Comparison of ENCODE assay signal across 26 mouse cellular contexts in genomic region chr2:117190915-117191314, GRCm38 (mm10). TPM values are rescaled to one million over a fixed set of nuclear protein-coding genes. Genes with fewer than 3 reads are reported as not detected.
DNase-seq lines count a peak whose midpoint lies in the region; ATAC-seq and TF ChIP-seq lines count a peak whose summit lies in the region.
"Had no signal": no experiment of that assay in that cellular context is flagged by ENCODE, and none has a peak within 500 bp of the region (broad histone marks: within the 10 kb centered on the region; RNA-seq: fewer than 3 reads in every experiment).

No protein-coding gene starts in this region.

- no peak for TF ChIP-seq POLR2A in heart, adult 2 months (IDR thresholded peaks at IDR 0.05; ENCODE audit: insufficient read depth, low read depth, low read length)

- H3K79me2 ChIP-seq in heart, adult 2 months (replicated peaks; ENCODE audit: control insufficient read depth, insufficient read depth, low read length), result no peaks in the 10 kb centered on the region

- no peaks in the 10 kb centered on the region for H3K9me3 ChIP-seq in embryonic facial prominence, embryonic 13.5 days
- no peaks in the 10 kb centered on the region for H3K9me3 ChIP-seq in embryonic facial prominence, embryonic 10.5 days
- no peaks in the 10 kb centered on the region for H3K9me3 ChIP-seq in limb, embryonic 15.5 days
- H3K9me3 ChIP-seq: embryonic facial prominence, embryonic 15.5 days; forebrain, embryonic 10.5 days; forebrain, embryonic 15.5 days; G1E; heart, embryonic 12.5 days; hindbrain, embryonic 10.5 days had no signal

- intact Hi-C loops in heart, adult 2 months (cut with DNase I), result no loop called here

- no peak for DNase-seq in embryonic facial prominence, embryonic 10.5 days (ENCODE audit: low spot score)
- peak; percentile 30 for DNase-seq in heart, adult 11 months
- DNase-seq in heart, adult 2 months, result no peak
- peak; percentile 43 for DNase-seq in brain, adult 2 months (ENCODE audit: low read depth, low spot score)
- DNase-seq in cerebellum, adult 8-10 months, result no peak
- DNase-seq in urinary bladder, postnatal 10 days (ENCODE audit: low spot score), result no peak
- DNase-seq: adrenal gland, adult 2 months; adrenal gland, postnatal 36 days; B cell, adult 2 months; cerebellum, adult 11 months; cerebellum, adult 9-10 months; cerebellum, postnatal 25 days; gastrocnemius, postnatal 36 days had no signal

- no peaks in the 10 kb centered on the region for H3K27me3 ChIP-seq in embryonic facial prominence, embryonic 13.5 days
- H3K27me3 ChIP-seq in embryonic facial prominence, embryonic 10.5 days (replicated peaks; ENCODE audit: low read depth, poor library complexity, severe bottlenecking), result no peaks in the 10 kb centered on the region
- no peaks in the 10 kb centered on the region for H3K27me3 ChIP-seq in heart, adult 2 months (ENCODE audit: control insufficient read depth, insufficient read depth, low read length)
- no peaks in the 10 kb centered on the region for H3K27me3 ChIP-seq in limb, embryonic 15.5 days
- H3K27me3 ChIP-seq: embryonic facial prominence, embryonic 15.5 days; forebrain, embryonic 15.5 days; heart, embryonic 12.5 days had no signal

- H3K4me1 ChIP-seq in embryonic facial prominence, embryonic 13.5 days, result peaks cover 6% of the 10 kb centered on the region; the same call in 1 of the 2 replicates
- peaks cover 10% of the 10 kb centered on the region for H3K4me1 ChIP-seq in embryonic facial prominence, embryonic 10.5 days
- peaks cover 2% of the 10 kb centered on the region for H3K4me1 ChIP-seq in heart, adult 2 months (ENCODE audit: control insufficient read depth, insufficient read depth, low read length)
- H3K4me1 ChIP-seq in limb, embryonic 15.5 days, result peaks cover 11% of the 10 kb centered on the region
- H3K4me1 ChIP-seq: embryonic facial prominence, embryonic 15.5 days; forebrain, embryonic 15.5 days had no signal

- no peak overlapping the region for H3K9ac ChIP-seq in embryonic facial prominence, embryonic 13.5 days
- H3K9ac ChIP-seq in heart, adult 2 months (ENCODE audit: low read depth, low read length), result no peak overlapping the region
- no peak overlapping the region for H3K9ac ChIP-seq in limb, embryonic 15.5 days
- H3K9ac ChIP-seq: embryonic facial prominence, embryonic 15.5 days; forebrain, embryonic 15.5 days; heart, embryonic 12.5 days; hindbrain, embryonic 14.5 days had no signal

- TF ChIP-seq EP300 in heart, adult 2 months (IDR thresholded peaks at IDR 0.05; ENCODE audit: insufficient read depth, low read depth, low read length), result no peak

- no peak for ATAC-seq in embryonic facial prominence, embryonic 13.5 days (ENCODE audit: insufficient number of reproducible peaks, insufficient read depth, low FRiP score, low TSS enrichment, low read depth)
- peak; percentile 70; the same call in 1 of the 2 replicates for ATAC-seq in limb, embryonic 15.5 days (ENCODE audit: insufficient number of reproducible peaks, low FRiP score, low TSS enrichment, low read depth)
- ATAC-seq: activated CD4-positive, CD25-positive, alpha-beta regulatory T cell, adult 4 months; CD4-positive, CD25-positive, alpha-beta regulatory T cell, adult 4 months; forebrain, embryonic 15.5 days; intestine, embryonic 16.5 days had no signal

- TF ChIP-seq CTCF in heart, adult 2 months (IDR thresholded peaks at IDR 0.05), result no peak

- no peak overlapping the region for H3K4me2 ChIP-seq in embryonic facial prominence, embryonic 13.5 days
- no peak overlapping the region for H3K4me2 ChIP-seq in limb, embryonic 15.5 days
- H3K4me2 ChIP-seq: embryonic facial prominence, embryonic 15.5 days; forebrain, embryonic 15.5 days; heart, embryonic 12.5 days; hindbrain, embryonic 14.5 days had no signal

- H3K36me3 ChIP-seq in embryonic facial prominence, embryonic 13.5 days, result peaks cover 15% of the 10 kb centered on the region
- peaks cover 24% of the 10 kb centered on the region for H3K36me3 ChIP-seq in embryonic facial prominence, embryonic 10.5 days (replicated peaks)
- H3K36me3 ChIP-seq in heart, adult 2 months (ENCODE audit: control insufficient read depth, insufficient read depth, low read length), result no peaks in the 10 kb centered on the region
- peaks cover 4% of the 10 kb centered on the region for H3K36me3 ChIP-seq in limb, embryonic 15.5 days
- H3K36me3 ChIP-seq: forebrain, embryonic 15.5 days had no signal

- H3K27ac ChIP-seq in embryonic facial prominence, embryonic 13.5 days, result 0 out of 2 replicates have a peak overlapping the region, but pooled peaks have one; percentile 9
- H3K27ac ChIP-seq in embryonic facial prominence, embryonic 10.5 days (replicated peaks), result no peak overlapping the region
- H3K27ac ChIP-seq in heart, adult 2 months, result no peak overlapping the region
- peak overlapping the region; percentile 43 for H3K27ac ChIP-seq in limb, embryonic 15.5 days
- H3K27ac ChIP-seq: embryonic facial prominence, embryonic 15.5 days; forebrain, embryonic 10.5 days; forebrain, embryonic 15.5 days; hindbrain, embryonic 10.5 days; hindbrain, embryonic 14.5 days had no signal

- no peak overlapping the region for H3K4me3 ChIP-seq in embryonic facial prominence, embryonic 13.5 days
- H3K4me3 ChIP-seq in embryonic facial prominence, embryonic 10.5 days, result no peak overlapping the region
- H3K4me3 ChIP-seq in heart, adult 2 months, result no peak overlapping the region
- H3K4me3 ChIP-seq in limb, embryonic 15.5 days, result no peak overlapping the region
- H3K4me3 ChIP-seq: embryonic facial prominence, embryonic 15.5 days; erythroblast, embryonic 14.5 days; forebrain, embryonic 10.5 days; forebrain, embryonic 15.5 days; heart, embryonic 12.5 days; hindbrain, embryonic 10.5 days had no signal

RNA-seq across cellular contexts. Expression of gene Fam98b, which starts 58.6 kb away (rescaled TPM):
- 15.0 and 17.6 TPM in 2 replicates for polyA plus RNA-seq in embryonic facial prominence, embryonic 13.5 days (2015; fragmentation: Nextera tagmentation; extraction: Ambion mirVana)
- polyA plus RNA-seq in embryonic facial prominence, embryonic 10.5 days (2016; fragmentation: Nextera tagmentation; extraction: Ambion mirVana), result 19.8 and 19.9 TPM in 2 replicates
- 10 to 100 TPM; 21.5 to 22.2 TPM for total RNA-seq in heart, adult 2 months (2021)
- polyA plus RNA-seq in heart, adult 2 months (2012; rRNA removed), result 7.5 and 12.4 TPM in 2 replicates
- 9.8 and 10.4 TPM in 2 replicates for polyA plus RNA-seq in limb, embryonic 15.5 days (2015; fragmentation: Nextera tagmentation; extraction: Ambion mirVana)

Comparison
In these comparisons a context has a peak if more than half of its experiments do, and no peak if none do; other contexts are left out.
1. H3K27ac ChIP-seq: peak in embryonic facial prominence, embryonic 13.5 days (single experiment) and limb, embryonic 15.5 days (single experiment); none in embryonic facial prominence, embryonic 10.5 days (single experiment) and heart, adult 2 months (single experiment).
2. DNase-seq: peak in heart, adult 11 months (single experiment) and brain, adult 2 months (single experiment); none in embryonic facial prominence, embryonic 10.5 days (single experiment), heart, adult 2 months (0 of 2), cerebellum, adult 8-10 months (single experiment) and urinary bladder, postnatal 10 days (single experiment).